Mouse (Mus musculus) spleen, postnatal 14 days (tissue): ENCODE results near the gene Brsk1.

Source experiments
- DNase-seq, 2 experiments: peaks; one replicate each; pipeline ENCODE4 v3.0.0; 2021 to 2022; ENCODE audit warnings: low spot score in 2 of 2

The Brsk1 gene

GRCm38 (mm10) chr7:4669156-4669555 is 21.2 kb upstream of the Brsk1 start:
- no peak for DNase-seq

GRCm38 (mm10) chr7:4670655-4671255 is 19.6 kb upstream of the Brsk1 start:
- DNase-seq = no peak

- DNase-seq = no peak
Measured at GRCm38 (mm10) chr7:4671956-4672355, 18.4 kb upstream of the Brsk1 start.

GRCm38 (mm10) chr7:4674114-4674731 is 16.2 kb upstream of the Brsk1 start:
- DNase-seq = no peak

GRCm38 (mm10) chr7:4675200-4675599 is 15.2 kb upstream of the Brsk1 start:
- no peak for DNase-seq

GRCm38 (mm10) chr7:4683307-4683706 is 7.1 kb upstream of the Brsk1 start:
- no peak for DNase-seq

GRCm38 (mm10) chr7:4684203-4684602 is 6.2 kb upstream of the Brsk1 start:
- DNase-seq = no peak

- peak; percentile 88 to 89 for DNase-seq
Measured at GRCm38 (mm10) chr7:4684632-4685417, 5.6 kb upstream of the Brsk1 start, which contains the start of gene Hspbp1. Gene Hspbp1 (minus strand): TSS chr7:4685068.

GRCm38 (mm10) chr7:4690951-4691653 is 698 bp downstream of the Brsk1 start:
- DNase-seq = no peak

GRCm38 (mm10) chr7:4693004-4693403 is 2.6 kb downstream of the Brsk1 start:
- DNase-seq = no peak

GRCm38 (mm10) chr7:4702334-4702733 is 11.9 kb downstream of the Brsk1 start:
- no peak for DNase-seq

- DNase-seq = no peak
Measured at GRCm38 (mm10) chr7:4703195-4703594, 12.8 kb downstream of the Brsk1 start.

- DNase-seq = peak in 1 of 2 experiments; percentile 43
Measured at GRCm38 (mm10) chr7:4705098-4705497, 14.7 kb downstream of the Brsk1 start.

- no peak for DNase-seq
Measured at GRCm38 (mm10) chr7:4712594-4712993, 22.2 kb downstream of the Brsk1 start.

GRCm38 (mm10) chr7:4716955-4717354 is 26.6 kb downstream of the Brsk1 start:
- DNase-seq = no peak

- DNase-seq = no peak
Measured at GRCm38 (mm10) chr7:4719276-4719675, 28.9 kb downstream of the Brsk1 start.

- DNase-seq = no peak
Measured at GRCm38 (mm10) chr7:4723508-4723907, 33.1 kb downstream of the Brsk1 start.

- no peak for DNase-seq
Measured at GRCm38 (mm10) chr7:4724359-4724758, 34.0 kb downstream of the Brsk1 start.

- no peak for DNase-seq
Measured at GRCm38 (mm10) chr7:4725169-4725568, 34.8 kb downstream of the Brsk1 start, which contains the start of gene Tmem150b. Gene Tmem150b (minus strand): TSS chr7:4725249.

GRCm38 (mm10) chr7:4731090-4731489 is 40.7 kb downstream of the Brsk1 start:
- DNase-seq = no peak

- DNase-seq = no peak
Measured at GRCm38 (mm10) chr7:4732968-4733392, 42.6 kb downstream of the Brsk1 start.

GRCm38 (mm10) chr7:4739041-4739543 is 48.7 kb downstream of the Brsk1 start:
- no peak for DNase-seq
